Mouse (Mus musculus): ENCODE measurements around the gene Tmem243. TPM values are rescaled to one million over a fixed set of nuclear protein-coding genes. Genes with fewer than 3 reads are reported as not detected.

Tmem243 gene
- total RNA-seq, 1 experiment from 2014 or later = 136 TPM

DNA sequence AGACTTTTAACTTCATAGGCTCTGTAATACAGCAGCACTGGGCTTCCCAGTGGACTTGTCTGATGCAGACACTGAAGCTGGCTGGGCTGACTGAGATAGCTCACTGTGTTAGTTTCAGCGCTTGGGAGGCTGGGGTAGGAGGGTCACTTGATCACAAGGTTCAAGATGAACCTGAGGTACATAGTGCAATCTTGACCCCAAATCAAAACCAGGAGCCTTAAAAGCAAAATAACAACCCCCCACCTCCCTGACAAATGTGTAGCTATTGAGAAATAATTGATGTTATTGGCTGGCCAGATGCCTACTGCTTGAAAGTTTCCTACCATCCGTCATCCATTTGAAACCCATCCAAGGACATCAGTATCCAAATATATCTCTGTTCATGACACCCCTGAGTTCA, 2.2 kb downstream of the Tmem243 start:
- no peak for ATAC-seq (ENCODE audit: extremely low read depth, insufficient number of reproducible peaks, low FRiP score, poor library complexity, severe bottlenecking)

DNA sequence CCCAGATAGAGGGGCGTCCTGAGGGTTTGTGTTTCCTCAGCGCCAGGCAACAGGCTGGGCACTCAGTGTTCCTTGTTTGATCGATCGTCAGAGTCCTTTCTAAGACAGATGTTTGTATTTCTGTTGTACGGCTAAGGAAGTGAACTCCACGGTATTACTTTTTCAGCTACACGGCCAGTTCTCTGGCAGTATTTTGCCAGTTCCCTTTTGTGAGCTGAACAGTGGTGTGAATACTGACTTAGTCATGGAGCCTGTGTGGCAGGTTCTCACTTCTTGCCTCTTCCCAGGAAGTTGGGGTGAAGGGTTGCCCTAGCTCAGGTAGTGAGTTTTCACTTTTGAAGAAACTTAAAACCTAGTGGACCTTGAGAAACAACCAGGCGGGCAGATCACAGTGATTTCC, 3.5 kb downstream of the Tmem243 start:
- ATAC-seq (ENCODE audit: extremely low read depth, insufficient number of reproducible peaks, low FRiP score, poor library complexity, severe bottlenecking) = peak; percentile 21; the same call in 1 of the 2 replicates

DNA sequence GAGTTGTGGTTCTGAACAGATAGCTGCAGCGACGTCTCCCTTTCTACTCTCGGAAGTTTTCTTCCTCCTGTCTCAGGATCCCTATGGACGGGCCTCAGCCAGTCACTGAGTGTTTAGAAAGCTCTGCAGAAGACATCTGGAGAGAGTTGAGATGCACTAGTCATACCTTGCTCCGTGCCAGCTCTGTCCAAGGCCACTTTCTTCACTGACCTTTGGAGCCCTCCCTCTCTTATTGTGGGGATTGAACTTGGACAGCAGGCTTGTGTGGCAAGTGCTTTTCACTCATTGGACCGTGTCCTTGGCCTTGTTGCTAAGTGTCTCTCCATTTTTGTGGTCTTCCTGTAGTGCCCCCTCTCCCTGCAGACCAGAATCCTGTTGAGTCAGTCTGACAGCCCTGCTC, 6.3 kb downstream of the Tmem243 start:
- ATAC-seq (ENCODE audit: extremely low read depth, insufficient number of reproducible peaks, low FRiP score, poor library complexity, severe bottlenecking) = no peak

DNA sequence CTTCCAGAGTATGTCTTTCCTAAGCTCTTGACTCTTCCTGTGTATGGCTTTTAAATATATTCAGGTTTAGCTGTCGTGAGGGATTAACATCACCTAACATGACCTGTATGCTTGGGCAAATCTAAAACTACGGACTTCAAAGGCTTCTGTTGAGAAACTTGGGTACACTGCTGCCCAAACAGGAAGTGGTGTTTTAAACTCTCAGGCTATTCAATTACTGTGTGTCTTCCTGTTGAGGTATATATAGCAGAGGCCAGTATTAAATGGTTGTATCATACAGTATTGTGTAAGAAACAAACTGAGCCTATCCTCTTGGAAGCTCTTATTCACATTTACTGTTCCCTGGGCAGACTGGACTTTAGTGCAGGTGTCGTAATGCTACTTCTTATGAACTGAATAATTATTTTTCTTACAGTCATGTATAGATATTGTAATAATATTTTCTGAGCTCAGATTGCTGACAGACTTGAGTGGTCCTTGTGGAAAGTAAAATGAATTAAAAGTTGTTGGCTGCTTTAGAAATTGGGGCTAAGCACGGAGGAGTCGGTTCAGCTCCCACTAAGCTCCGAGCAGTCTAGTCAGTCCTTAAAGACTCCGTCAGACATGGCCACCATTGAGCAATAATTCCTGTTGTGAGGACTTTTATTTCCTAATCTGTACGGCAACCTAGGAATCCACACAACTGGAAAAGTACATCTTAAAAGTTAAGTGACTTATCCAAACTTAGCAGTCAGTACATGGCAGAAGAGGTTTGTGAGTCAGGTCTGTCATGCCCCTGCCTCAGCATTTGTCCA, 7.0 kb downstream of the Tmem243 start:
- ATAC-seq (ENCODE audit: extremely low read depth, insufficient number of reproducible peaks, low FRiP score, poor library complexity, severe bottlenecking) = peak; percentile 24; the same call in 1 of the 2 replicates

DNA sequence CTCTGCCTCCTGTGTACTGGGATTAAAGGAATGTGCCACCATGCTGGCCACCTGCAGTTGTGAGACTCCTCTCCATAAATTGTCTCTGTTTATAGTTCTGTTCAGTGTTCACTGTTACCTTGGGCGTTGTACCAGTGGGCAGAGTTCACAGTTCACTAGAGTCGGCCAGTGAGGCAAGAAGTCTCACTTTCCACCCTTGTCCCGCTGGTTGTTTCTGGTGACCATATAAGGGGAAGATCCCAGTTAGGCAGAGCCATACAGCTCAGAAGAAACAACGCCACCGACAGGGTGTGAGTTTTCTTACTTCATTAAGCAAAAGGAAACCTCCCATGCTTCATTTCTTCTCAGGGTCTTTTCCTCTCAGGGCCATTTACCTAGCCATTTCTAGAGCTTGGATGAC, 8.0 kb downstream of the Tmem243 start:
- no peak for ATAC-seq (ENCODE audit: extremely low read depth, insufficient number of reproducible peaks, low FRiP score, poor library complexity, severe bottlenecking)

DNA sequence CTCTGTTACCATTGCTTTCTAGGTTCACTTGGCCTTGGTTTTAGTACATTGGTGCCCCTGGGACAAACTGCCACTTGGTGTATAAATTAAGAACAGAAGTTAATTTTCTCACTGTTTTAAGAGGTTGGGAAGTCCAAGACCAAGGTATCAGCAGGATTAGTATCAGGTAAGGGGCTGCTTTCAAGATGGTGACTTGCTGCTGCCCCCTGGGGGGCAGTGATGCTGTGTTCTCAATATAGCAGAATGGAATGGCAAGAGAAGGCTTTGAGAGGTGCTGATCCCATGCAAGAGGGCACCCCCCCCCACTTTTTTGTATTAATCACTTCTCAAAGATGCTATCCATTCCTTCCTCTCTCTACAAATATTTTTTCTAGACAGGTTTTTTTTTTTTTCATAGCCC, 9.1 kb downstream of the Tmem243 start:
- no peak; the same call in 1 of the 2 replicates for ATAC-seq (ENCODE audit: extremely low read depth, insufficient number of reproducible peaks, low FRiP score, poor library complexity, severe bottlenecking)

DNA sequence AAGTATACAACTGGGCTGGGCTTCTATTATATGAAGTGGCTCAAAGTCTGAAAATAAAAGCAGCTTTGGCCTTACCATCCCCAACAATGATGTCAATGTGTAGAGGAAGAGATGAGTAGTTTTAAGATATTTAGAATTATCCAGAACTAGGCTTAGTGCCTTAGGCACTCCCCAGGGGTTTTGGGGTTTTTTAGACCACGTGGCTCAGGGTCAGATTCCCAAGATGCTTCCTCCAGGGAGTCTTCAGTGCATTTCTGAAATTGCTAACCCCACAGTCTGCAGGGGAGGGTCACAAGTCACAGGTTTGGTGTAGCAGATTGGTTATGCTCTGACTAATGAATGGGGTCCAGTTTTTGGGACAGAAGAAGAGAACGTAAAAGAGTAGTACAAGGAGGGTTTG, 10.8 kb downstream of the Tmem243 start:
- ATAC-seq (ENCODE audit: extremely low read depth, insufficient number of reproducible peaks, low FRiP score, poor library complexity, severe bottlenecking) = no peak

DNA sequence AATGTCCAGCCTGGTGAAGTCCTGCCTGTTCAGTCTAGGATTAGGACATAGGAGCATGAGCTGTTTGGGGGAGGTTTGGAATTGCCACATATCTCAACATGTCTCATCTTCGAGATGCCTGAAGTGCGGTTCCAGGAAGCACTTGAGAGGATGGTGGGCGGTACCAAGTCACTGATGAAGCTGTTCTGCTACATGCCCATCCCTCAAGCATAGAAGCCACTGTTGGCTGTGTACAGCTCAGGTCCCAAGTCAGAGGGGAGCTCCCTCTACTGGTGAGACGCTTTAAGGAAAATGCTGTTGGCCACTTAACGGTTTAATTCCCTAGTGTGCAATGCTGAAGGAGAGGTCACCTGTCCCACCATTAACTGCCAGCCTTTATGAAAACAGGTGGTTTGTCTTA, 11.3 kb downstream of the Tmem243 start:
- ATAC-seq (ENCODE audit: extremely low read depth, insufficient number of reproducible peaks, low FRiP score, poor library complexity, severe bottlenecking) = peak; percentile 78

DNA sequence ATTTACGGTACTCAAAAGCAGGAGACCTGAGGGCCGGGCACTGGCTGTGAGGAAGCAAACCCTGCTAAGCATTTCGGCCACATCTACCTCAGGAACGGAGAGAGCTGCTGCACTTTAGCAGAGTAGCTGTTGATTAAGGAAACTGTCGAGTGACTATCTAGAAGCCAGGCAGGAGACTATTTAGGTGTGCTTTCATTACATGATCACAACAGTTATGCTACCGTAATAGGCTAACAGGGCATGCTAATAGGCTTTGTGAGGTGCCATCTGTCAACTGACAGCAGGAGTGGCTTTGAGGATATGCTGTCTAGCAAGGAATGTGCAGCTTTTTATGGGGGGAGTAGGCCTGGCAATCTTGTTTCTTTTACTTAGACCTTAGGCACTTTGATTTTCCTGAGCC, 13.7 kb downstream of the Tmem243 start:
- no peak for ATAC-seq (ENCODE audit: extremely low read depth, insufficient number of reproducible peaks, low FRiP score, poor library complexity, severe bottlenecking)

DNA sequence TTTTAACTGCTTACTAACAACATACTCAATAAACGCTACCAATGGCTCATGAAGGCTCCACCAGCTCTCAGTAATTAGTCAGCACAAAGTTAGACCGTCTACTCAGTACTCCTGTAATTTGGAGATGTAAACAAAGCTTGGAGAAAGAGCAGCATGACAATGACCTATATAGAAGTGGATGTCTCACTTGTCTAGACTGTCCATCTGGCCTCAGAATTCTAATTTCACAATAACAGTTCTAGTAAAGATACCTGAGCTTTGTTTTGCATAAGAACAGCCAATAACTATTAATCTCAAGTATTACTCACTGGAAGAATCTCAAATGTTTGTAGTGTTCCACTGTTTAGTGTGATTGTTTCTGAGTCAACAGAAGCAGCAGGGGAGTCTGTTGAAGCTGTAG, 23.7 kb downstream of the Tmem243 start:
- no peak for ATAC-seq (ENCODE audit: extremely low read depth, insufficient number of reproducible peaks, low FRiP score, poor library complexity, severe bottlenecking)

DNA sequence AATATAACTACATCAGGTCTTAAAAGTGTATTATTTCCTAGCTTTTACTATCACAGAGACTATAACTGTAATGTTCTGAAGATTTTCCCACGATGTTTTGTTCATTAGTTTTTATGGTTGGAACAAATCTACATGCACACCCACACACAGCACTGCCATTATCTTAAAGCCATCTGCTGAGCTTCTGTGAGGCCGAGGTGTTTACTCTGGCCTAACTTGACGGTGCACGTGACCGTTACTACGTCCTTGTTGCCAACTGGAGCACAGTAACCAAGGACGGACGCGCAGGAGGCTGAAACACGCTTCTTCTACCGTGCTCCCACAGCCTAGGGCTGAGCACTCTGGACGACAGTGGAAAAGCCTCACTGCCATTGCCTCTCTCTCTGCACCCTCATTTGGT, 28.1 kb downstream of the Tmem243 start:
- no peak for ATAC-seq (ENCODE audit: extremely low read depth, insufficient number of reproducible peaks, low FRiP score, poor library complexity, severe bottlenecking)

DNA sequence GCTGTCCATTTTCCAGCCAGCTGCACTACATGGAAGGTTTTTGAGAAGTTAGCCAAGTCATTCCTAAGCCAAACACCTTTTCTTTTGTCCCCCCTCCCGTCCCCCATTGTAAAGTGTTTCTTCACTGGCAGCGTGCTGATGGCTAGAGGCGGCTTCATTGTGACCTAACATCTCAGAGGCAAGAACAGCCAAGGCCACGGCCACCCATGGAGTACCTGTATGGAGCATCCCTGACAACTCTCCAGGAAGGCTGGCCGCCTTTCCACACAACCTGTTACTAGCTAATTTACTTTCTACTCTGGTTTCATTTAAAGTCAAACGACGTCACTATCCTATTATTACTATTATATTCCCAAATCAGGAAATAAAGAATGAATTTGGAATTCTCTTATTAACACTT, 31.3 kb downstream of the Tmem243 start:
- no peak for ATAC-seq (ENCODE audit: extremely low read depth, insufficient number of reproducible peaks, low FRiP score, poor library complexity, severe bottlenecking)

DNA sequence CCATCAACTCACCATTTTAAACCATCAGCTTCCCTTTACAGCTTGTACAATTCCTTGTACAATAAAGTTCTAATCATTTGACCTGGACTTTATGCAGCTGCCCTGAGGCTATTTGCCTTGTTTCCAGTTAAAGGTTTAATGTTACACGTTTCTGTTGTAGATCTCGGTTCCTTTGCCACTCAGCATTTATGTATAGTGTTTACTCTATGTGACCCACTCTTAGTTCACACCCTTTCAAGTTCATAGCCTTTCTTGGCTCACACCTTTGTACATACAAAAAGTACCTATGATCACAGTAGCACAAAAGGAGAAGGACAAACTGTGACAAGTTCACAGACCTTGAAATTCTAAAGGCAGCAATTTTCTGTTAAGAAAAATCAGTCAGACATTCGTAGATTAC, 35.1 kb downstream of the Tmem243 start:
- no peak for ATAC-seq (ENCODE audit: extremely low read depth, insufficient number of reproducible peaks, low FRiP score, poor library complexity, severe bottlenecking)

DNA sequence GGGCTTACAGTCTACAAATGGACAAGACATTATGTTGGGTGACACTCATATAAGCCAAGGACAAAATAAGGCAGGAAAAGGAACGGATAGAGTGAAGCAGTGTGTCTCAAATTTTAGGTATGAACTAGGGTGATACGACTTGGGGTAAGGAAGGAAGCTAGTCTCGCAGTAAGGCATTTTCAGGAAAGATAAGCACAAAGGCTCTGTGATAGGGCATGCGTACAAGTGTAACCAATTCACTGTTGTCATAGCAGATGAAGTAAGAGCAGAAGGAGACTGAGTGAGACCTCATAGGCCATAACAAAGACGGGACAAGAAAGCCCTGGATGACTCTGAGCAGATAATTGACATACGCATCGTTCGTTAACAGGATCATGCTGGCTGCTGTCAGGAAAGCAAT, 40.3 kb downstream of the Tmem243 start:
- ATAC-seq (ENCODE audit: extremely low read depth, insufficient number of reproducible peaks, low FRiP score, poor library complexity, severe bottlenecking) = no peak

DNA sequence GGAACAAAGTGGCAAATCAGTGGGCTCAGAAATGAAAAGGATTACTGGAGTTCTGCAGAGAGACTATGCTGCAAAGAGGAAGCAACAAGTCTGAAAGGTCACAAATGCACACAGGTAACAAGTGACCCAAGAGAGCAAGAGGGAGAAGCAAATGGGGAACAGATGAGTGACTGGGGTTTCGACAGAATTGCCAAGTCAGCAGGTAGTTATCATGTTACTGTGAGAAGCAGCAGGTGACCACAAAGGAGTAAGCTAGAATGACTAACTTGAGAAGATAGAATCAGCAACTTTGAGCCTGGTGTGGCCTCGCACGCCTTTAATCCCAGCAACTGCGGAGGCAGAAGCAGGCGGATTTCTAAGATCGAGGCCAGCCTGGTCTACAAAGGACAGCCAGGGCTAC, 41.9 kb downstream of the Tmem243 start:
- ATAC-seq (ENCODE audit: extremely low read depth, insufficient number of reproducible peaks, low FRiP score, poor library complexity, severe bottlenecking) = no peak

DNA sequence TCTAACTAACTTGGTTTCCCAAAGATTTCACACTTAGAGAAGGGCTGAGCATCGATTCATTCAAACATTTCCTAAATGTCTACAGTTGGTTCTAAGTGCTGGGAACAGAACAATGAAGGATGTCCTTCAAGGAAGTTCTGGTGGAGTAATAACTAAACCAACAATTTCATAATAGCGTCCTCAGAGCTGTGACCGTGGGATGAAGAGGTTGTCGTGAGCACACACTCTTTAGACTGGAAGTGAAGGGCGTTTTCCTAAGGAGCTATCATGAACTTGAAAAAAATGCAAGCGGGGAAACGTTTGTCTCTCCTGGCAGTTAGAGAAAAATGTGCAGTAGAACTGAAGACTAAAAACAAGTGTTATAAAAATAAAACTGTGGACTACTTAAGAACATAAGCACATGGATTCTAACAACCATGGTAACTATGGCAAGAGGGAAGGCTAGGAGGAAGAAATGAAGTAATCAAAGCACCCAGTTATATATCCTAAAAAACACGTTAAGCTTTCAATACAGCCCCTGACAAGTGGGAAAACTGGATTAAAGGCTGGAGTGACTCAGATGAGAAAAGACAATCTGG, 48.9 kb downstream of the Tmem243 start:
- no peak for ATAC-seq (ENCODE audit: extremely low read depth, insufficient number of reproducible peaks, low FRiP score, poor library complexity, severe bottlenecking)

DNA sequence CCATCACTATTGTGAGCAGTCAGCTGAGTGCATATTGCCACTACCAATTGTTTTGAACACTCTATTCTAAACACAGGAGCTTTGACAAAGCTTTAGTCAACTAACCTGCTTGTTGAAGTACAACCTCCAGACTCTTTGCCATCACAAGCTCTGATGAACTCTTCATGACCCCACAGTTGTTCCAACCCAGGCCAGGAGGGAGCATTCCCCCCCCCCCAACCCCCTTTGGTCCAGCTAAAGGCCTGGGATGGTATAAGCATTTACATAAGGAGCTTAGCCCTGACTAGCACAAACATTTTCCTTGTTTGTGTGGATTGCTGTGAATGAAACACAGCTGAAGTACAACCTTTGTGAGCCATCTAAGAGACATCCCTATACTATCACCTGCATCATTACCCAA, 56.3 kb downstream of the Tmem243 start:
- ATAC-seq (ENCODE audit: extremely low read depth, insufficient number of reproducible peaks, low FRiP score, poor library complexity, severe bottlenecking) = no peak

DNA sequence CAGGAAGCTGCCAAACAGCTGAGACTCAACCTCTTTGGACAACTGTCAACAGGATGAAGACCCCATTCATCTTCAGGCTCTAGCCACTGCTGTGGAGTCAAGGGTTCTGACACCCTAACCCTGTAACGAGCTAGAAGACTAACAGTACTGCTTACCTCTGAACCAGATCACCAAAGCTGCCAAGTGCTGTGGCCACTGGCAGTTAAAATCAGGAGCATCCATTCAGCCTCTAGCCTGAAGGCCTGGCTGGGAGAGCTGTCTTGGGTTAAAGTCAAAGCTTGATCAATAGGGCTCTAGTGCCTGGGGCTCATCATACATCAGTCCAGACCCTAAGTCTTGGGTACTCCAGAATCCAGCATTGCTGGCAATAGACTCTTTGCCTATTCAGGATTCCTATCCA, 56.9 kb downstream of the Tmem243 start:
- no peak for ATAC-seq (ENCODE audit: extremely low read depth, insufficient number of reproducible peaks, low FRiP score, poor library complexity, severe bottlenecking)

DNA sequence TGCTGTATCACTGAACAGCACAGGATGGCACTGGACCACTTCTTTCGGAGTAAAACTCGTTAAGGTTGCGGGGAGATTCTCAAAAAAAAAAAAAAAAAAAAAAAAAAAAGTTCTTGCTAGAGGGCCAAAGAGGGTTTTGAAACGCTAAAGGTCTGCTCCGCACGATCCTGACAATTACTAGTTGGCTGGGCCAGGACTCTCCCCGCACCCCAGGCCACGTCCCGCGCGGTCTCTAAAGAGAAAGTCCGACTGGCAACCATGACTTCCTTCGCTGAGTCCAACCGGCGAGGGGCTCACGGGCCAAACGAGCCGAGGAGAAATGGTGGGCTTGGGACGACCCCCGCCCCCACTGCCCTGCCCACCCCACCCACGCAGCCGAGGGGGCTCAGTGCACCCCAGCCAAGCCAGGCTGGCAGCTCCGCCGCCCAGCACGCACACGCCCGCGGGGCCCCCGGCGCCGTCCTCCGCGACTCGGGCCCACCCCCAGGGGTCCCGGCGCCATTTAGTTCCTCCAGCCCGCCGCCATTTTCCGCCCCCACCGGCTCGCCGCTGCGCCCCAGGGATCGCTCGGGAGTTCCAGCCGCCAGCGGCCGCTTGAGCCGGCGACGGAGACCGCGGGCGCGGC, 60.5 kb downstream of the Tmem243 start:
- ATAC-seq (ENCODE audit: extremely low read depth, insufficient number of reproducible peaks, low FRiP score, poor library complexity, severe bottlenecking) = no peak

DNA sequence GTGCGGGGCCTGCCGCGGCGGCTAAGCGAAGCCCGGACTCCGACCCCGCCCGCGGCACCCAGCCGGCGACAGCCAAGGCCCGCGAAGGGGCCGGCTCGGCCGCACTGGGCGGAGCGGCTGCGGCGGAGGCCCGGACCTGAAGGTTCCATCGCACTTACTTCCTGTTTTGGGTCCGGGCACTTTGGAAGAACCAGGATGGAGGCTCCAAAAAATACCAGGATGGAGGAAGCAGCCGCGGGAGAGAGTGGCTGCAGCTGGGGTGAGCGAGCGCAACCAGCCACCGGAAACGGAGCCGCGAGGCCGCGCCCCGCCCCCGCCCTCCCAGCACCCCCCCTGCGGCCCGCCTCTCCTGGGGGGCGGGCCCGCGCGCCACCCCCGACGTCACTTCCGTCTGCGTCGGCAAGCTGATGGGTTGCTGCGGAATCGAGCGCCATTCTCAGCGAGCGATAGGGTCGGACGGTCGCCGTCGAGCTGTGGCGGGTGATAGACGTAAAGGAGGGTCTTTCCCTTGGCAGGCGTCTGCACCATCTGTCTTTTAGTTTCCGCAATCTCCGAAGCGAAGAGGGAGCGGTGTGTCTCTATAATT, 61.1 kb downstream of the Tmem243 start, which contains the start of gene Dmtf1:
Gene Dmtf1, minus strand, starts transcription at position 321 of the 586 bp plus-strand sequence.
- peak; percentile 95 for ATAC-seq (ENCODE audit: extremely low read depth, insufficient number of reproducible peaks, low FRiP score, poor library complexity, severe bottlenecking)

Data from neutrophil, adult 5-6 weeks (primary cell).